Mouse (Mus musculus): ENCODE results near the gene Elmo2.

Elmo2 gene

DNA sequence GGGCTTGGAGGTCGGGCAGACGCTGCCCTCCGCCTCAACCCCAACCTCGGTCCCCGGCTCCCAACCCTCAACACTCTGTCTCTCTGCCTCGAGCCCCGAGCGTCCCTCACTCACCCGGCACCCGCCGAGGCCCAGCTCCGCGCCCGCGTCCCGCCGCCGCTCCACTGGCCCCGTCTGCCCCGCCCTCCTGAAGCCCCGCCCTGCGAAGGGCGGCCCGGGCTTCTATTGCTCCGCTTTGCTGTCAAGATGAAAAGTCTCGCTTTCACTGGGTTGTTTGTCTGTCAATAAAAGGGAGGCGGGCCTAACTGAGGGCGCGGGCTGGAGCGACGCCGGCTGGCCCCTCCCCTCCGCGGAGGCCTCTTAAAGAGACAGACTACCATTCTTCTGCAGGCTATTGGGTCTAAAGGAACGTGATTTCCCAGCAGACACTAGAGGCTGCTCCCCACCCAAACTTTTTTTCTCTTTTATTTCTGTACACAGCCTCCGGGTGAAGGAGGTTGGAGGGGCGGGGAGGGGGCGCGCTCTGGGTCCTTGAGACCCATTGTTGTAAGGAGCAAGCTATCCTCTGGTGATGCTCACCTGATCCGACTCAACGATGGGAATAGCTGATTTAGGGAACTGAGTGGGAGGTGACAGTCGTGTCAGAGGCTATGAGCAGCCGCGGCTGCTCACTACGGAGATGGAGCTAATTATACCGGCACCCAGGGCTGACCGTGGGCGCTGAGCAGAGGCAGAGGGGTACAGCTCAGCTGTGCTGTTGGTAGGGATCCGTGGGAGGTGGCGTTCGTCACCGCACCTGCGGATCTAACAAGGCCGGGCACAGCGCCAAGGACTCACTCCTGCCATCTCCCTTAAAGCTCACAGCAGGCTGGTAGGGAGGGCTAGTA lies at the start of gene Elmo2:
Gene Elmo2 (minus strand): TSS at position 176 of the 887 bp plus-strand sequence.
- peak; percentile 93 for DNase-seq (ENCODE audit: low spot score)

DNA sequence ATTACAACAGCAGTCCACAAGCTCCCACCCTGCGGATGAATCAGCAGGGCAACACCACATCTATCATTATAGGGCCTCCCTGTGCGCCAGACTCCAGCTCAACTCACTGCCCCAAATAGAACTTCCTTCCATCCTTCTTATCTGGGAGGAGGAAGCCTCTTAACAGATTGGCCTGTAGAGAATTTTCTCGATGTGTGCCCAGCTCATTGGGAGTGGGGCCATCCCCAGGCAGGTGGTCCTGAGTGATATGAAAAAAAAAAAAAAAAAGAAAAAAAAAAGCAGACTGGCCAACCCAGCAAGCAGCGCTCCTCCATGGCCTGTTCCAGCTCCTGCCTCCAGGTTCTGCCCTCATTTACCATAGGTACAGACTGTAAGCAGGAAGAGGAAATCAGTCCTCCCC lies 49.7 kb upstream of the Elmo2 start:
- DNase-seq (ENCODE audit: low spot score): no peak

DNA sequence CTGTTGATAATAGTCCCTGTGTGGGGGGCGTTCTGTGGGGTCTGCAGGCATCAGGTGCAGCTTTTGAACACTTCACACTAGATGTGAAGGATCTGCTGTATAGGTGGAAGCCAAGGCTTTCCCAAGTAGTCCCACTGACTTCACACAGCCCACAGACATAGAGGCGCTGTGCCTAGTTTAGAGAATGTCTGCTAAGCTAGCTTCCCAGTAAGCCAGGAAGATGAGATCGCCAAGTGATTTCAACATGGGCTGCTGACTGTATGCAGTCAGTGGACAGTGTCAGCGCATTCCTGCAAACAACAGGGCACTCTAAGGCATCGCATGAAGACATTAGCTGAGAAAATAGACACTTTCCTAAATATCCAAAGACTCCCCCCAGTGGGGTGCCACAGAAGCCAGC lies 49.2 kb upstream of the Elmo2 start:
- no peak for DNase-seq (ENCODE audit: low spot score)

DNA sequence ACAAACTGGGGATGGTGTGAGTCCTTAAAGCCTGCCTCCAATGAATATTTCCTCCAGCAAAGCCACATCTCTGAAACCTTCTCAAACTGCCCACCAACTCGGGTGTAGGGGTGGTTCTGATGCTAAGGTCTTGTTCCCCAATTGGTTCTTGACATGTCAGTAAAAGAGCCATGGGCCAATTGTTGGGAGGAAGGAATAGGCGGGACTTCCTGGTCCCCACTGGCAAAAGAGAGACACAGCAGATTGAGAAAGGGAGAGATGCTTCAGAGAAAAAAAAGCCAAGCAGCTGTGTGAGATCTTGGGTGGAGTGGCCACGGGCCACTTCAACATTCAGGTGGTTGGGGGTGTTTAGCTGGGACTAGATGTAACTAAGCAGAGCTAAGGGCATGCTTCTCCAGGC lies 44.8 kb upstream of the Elmo2 start:
- no peak for DNase-seq (ENCODE audit: low spot score)

DNA sequence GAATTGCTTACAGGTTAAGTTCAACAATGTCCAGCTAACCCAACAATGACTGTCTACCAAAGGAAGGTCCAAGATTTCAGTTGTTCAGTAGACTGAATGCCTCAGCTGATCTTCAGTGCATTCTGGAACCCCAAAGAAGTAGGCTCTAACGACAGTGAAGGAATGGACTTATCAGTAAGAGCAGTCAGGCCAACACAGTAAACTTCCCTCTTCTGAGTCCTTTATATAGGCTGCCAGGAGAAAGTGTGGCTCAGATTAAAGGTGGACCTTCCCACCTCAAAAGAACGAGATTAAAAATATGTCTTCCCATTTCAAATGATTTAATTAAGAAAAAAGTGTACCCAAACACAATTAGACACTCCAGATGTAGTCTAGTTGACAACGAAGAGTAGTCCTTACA lies 44.1 kb upstream of the Elmo2 start:
- DNase-seq (ENCODE audit: low spot score): no peak

DNA sequence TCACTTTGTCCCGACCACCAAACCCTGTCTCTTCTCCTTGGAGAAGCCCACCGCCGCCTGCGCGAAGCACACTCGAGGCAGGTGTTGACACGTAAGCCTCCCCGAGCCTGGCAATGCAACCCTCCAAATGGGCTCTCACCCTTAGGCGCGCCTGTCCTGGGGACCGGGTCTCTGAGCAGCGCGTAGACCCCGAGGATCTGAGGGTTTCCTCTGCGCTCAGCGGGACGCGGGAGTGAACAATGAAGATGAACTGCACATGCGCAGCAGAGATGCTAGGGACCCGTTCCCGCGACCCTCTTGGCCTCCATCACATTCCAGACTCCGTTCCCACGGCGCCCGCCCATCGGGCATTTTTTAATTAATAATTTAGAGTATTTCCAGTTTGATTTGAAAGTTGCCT lies 42.2 kb upstream of the Elmo2 start, which contains the start of gene Zfp663:
Gene Zfp663 (minus strand): TSS at position 234 of the 400 bp plus-strand sequence.
- no peak for DNase-seq (ENCODE audit: low spot score)

DNA sequence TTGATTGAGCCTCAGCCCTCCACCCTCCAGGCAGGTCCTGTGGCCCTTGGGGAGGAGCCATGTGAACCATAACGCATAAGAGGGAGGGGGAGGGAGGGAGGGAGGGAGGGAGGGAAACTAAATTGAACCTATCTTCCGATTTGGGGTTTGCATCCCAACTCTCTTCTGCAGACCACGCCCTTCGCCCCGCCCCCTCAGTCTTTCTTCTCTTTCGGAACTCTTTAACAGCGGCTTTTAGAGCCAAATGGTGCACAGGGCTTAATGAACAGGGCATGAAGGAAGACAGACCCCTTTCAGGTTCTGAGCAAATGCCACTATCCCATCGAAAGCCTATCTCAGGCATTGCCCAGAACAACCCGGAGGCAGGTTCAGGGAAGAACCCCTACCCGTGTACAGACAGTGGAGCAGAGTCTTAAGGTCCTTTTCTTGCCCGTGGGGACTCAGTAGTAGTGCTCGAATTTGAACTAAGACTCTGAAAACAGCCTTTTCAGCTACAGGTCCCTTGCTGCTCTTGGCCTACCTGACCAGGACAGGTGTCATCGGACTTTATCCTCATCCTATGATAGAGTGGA lies 41.7 kb upstream of the Elmo2 start:
- no peak for DNase-seq (ENCODE audit: low spot score)

DNA sequence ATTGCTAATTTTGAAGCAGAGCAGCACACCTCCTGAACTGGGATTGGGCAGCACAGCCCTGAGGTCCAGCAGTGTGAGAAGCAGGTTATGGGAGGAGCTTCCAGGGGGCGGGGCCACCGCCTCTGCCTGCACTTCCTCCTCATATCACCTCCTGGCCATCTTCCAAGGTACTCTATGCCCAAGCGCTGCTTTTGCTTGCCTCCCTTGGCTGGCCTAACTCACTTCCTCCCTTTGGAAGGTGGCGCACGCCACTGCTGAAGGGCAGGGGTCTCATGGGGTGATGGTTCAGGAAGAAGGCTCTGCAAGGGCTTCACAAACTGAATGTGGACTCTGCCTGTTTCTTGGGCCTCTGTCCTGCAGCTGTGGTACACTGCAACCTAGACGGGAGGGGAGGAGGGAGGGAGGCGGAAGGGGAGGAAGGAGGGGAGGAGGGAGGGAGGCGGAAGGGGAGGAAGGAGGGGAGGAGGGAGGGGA lies 40.8 kb upstream of the Elmo2 start:
- DNase-seq (ENCODE audit: low spot score): peak; percentile 65

DNA sequence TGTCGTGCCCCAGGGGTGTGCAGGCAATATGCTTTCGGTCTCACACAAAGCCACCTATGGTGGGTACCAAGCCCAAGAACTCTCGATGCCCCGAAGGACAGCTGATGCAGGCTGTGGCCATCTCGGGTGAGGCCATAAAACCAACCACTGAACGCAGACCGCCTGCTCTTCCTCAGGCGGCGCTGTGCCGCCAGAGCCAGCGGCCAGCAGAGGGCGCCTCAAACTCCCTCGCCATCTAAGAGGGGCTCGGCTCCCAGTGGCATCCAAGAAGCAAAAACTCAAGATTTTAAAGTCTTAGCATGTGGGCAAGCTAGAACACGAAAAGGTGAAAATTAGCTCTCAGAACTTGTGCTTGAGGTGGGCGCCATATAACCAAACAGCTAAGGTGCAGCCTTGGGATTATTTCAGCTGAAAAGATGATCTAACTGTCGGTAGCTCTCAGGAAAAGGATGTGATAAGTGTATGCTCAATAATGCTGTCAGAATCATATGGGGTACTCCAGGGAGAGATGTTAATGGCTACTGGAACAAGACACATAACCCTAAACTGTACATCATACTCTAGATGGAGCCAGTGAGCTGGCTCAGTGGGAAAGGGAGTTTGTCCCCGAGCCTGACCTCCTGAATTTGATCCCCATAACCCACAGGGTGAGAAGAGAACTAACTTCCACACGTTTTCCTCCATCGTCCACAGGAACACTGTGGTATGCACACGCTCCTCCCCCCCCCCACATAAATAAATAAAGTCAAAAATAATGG lies 38.2 kb upstream of the Elmo2 start:
- peak; percentile 51 for DNase-seq (ENCODE audit: low spot score)

DNA sequence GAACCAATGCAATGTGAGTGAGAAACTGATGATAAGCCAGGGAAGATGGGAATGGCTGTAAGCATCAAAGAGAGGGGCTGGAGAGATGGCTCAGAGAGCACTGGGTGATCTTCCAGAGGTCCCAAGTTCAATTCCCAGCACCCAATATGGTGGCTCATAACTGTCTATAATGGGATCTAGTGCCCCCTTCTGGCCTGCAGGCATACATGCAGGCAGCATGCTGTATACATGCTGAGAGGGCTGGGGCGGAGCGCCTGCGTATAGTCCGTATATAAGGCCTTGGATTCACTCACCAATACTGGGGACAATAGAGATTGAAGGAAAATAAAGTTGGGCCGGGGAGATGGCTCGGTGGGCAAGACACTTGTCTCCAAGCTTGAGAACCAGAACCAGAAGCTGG lies 37.0 kb upstream of the Elmo2 start:
- DNase-seq (ENCODE audit: low spot score): no peak

DNA sequence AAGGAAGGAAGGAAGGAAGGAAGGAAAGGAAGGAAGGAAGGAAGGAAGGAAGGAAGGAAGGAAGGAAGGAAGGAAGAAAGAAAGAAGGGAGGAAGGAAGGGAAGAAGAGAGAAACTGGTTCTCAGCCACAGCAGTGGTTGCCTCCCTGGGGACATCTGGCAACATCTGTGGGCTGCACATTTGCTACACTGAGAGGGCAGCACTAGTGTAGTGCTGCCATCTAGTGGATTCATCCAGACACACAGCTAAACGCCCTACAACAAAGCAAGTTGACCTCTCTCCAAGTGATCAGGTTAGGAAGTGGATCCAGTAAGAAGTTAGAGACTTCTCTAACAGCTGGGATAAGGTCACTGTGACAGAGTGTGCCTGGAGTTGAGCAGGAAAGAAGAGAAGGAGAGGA lies 34.6 kb upstream of the Elmo2 start:
- peak; percentile 38 for DNase-seq (ENCODE audit: low spot score)

DNA sequence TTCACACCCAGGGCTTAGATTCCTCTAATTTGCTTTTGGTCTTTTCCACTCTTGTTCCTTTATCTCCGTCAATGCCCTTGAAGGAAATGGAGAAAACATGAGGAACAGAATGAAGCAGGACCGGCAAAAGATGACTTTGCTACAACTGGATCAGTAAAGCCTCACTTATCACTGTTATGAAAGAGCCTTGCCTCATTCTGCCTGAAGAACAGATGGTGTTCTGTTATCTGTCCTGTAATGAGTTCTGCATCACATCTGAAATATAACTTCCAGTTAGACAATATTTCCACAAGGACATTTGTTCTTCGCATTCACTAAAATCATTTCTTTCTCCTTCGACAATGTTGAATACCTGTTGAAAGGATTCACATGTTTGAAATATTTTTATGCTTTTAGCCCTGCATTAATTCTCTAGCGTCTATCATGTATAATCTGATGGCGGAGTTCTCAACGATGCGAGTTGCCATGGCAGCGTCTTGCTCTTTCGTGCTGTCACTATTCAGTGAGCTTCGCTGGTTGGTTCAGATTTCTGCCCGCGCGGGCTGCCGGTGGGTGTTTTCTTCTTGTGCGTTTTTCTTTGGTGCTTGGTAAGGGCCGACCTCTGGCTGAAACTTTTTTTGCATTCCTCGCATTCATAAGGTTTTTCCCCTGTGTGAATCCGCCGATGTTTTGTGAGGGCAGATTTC lies 25.7 kb upstream of the Elmo2 start:
- DNase-seq (ENCODE audit: low spot score): no peak

DNA sequence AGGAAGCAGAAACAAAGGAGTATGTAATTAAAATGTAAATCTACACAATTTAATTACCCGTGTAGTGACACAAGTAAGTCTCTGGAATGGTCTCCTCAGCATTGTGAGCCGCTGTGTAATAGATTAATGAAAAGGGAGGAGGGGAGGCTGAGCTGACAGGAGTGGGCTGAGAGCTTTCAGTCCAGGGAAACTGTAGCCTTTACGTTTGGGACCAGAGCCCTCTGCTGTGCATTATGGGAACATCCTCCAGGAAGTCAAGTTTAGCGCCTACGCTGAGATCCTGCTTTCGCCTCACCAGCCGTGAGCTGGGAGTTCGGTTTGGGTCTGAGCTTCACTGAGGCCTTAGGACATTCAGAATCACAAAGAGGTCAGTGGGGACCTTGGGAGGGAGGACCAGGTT lies 23.2 kb upstream of the Elmo2 start:
- DNase-seq (ENCODE audit: low spot score): no peak

DNA sequence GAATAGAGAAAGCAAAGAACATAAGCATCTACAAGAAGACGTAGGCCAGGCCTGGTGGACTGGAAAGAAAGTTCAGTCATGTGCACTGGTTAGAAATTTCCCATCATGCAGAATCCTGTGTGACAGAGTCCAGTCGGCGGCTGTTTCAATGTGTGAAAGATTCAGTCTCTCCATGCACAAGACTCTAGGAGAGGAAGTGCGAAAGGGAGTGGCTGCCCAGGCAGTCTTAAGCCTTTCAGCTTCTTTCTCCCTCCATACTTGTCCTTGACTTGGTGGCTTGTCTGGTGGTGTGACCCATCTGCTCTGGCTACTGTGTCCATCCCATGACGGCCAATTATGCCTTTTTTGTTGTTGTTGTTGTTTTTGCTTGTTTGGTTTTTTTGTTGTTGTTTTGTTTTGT lies 19.9 kb upstream of the Elmo2 start:
- no peak for DNase-seq (ENCODE audit: low spot score)

DNA sequence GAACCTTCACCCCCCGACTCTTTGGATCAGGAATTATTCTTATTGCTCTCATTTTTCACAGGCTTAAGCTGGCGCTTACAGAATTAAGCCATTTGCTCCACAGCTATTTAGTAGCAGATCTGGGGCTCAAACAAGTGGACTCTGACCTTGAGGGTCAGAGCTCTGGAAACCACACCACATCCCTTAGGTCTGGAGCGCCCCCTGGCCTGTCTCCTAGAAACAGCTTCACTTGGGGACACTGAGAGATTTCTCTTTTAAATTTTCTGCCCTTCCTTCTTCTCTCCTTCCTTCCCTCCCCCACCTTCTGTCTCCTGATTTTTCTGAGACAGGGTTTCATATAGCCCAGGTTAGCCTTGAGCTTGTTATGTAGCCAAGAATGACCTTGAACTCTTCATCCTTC lies 10.9 kb upstream of the Elmo2 start:
- no peak for DNase-seq (ENCODE audit: low spot score)

DNA sequence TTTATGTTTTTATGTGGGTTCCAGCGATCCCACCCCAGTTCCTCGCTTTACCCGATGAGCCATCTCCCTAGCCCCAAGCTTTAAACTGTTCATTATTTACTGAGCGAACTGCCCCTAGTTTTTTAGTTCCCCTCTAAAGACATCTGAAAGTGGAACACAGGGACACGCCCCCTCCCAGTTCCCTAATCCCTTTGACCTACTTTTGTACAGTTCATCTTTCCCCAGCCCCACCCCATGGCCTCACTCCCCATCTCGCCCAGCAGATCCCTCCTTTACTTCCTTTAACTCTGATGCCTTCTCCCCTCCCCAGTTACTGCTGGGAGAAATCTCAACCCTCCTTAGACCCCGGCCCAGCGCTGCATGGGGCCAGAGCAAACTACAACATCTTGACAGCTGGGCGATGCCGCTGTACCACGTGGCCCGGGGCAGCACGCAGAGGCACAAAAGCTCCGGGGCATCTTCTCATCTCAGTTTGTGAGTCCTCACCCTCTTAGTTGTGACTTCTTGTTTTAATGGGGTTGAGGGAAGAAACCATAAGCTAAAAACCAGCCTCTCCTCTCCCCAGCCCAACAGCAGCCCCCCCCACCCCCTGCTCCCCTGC lies 6.4 kb upstream of the Elmo2 start:
- DNase-seq (ENCODE audit: low spot score): no peak

DNA sequence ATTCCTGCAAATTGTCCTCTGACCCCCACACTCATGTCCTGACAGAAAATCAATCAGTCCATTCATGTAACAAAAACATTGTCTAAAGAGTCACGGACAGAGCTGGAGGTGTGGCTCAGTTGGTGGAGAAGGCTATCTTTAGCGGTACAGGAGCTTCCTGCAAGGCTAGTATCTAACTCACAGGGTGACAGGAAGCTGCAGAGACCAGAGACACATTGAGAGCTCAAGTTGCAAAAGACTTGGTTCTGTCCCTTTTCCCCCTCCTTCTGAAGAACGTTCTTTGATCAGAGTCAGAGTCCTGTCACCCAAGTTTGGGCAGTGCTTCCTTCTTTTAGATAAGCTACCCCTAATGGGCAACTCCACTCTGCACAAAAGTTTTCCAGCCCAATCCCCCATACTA lies 3.4 kb upstream of the Elmo2 start:
- no peak for DNase-seq (ENCODE audit: low spot score)

DNA sequence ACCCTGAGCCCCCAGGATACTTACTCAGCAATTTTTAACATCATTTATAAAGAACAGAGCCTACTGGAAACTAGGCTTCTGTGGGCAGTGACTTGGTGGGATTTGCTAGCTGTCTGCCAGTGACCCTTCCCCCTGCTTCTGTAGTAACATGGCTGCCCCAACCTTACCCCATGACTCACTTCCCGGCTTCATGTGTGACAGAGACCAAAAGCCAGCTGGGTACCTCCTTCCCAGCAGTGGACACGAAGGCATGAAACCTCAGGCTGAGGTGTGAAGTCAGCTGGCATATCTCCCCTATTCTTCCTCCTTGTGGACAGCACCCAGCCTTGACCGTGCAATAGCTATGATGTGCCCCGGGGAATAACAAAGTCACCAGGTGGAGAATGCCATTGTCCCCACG lies 2.5 kb upstream of the Elmo2 start:
- no peak for DNase-seq (ENCODE audit: low spot score)

DNA sequence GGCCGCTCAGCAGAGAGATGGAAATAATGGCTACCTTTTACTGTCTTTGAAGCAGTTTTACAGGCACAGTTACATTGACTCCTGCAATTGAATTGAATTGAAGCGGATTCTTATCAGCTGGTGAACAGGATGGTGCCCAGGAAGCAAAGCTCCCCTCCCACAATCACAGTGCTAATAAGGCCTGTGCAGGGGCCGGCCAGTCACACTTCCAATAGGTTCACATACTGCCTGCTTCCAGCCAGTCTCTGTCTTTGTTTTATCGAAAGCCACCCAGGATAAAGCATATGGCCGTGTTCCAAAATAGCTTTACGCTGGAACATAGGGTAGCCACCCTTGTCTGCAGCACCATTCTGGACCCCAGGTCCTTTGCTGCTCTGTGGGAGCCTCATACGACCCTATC lies 1.1 kb upstream of the Elmo2 start:
- no peak for DNase-seq (ENCODE audit: low spot score)

DNA sequence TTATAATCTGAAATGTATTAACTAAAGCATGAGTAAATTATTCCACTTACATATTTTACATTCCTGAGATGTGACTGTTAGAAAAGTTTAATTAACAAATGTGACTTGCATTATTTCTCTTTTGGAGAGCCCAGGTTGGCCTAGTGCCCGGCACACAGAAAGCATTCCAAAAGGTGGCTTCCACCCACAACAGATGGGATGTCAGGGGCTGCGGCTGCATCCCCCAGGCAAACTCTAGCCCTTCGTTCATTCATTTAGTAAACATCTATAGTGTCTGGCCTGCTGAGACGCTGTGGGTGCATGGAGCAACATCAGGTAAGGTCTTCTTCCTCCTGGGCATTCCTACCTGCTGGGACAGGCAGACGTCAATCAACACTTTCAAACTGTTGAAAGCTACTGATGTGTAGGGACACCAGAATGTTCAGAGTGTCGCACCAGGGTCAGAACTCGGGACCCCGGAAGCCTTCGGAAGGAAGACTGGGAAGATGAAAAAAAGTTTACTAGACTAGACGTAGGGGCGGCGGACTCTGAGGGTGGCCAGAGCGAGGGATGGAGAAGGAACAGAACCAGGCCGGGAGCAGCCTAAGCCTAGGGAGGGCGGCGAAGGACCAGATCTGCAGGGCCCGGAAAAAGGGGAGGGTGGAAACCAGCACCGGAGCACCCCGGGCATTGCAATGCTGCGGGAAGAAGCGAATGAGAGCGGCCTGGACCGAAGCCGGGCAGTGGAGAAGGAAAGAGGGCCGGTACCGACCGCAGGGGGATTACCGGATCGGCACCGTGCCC lies 567 bp downstream of the Elmo2 start:
- DNase-seq (ENCODE audit: low spot score): no peak

DNA sequence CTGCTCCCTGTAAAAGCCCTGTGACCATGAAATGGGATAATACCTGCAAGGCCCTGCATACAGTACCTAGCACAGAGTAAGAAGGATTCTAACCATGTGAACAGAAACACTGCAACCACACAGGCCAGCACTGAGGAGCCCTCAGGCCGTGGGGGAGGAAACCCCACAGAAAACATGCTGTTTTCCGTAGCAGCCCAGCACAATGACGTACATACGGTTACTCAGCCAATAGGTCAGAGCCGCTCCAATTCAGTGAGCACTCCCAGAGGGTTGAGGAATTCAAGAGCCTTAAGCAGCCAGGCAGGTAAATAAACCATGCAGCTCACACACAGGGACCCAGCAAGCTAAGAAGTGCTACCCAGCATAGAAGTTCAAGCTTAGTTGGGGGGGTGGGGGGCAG lies 2.4 kb downstream of the Elmo2 start:
- no peak for DNase-seq (ENCODE audit: low spot score)
